In the genomic region with DNA sequence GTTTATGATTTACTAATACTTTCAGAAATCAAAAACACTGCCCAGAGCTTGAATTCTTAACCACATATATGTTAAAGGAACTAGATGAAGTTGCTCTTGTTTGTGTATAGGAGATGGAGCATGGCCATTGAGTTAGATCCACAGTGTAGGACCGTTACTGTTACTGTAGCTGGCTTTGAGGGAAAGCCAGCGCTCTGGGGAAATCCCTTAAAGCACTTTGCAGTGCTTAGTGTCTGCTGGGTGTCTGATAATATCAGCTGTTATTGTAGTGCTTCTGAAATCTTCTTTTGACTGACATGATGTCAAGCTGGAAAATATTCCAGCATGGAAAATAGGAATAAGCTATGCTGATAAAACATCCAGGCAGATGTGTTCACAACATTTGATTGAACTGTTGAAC, we compare ENCODE assay signal across 17 mouse cellular contexts.
"Had no signal": no experiment of that assay in that cellular context is flagged by ENCODE, and none has a peak within 500 bp of the region (broad histone marks: within the 10 kb centered on the region; RNA-seq: fewer than 3 reads in every experiment).

No protein-coding gene starts in this region.

- ATAC-seq: hindbrain, embryonic 16.5 days; intestine, embryonic 15.5 days; intestine, postnatal 0 days had no signal

- DNase-seq: gastrocnemius, adult 2 months; gastrocnemius, postnatal 10 days; gastrocnemius, postnatal 25 days; heart, postnatal 10 days; heart, postnatal 4 days; kidney, adult 18-20 months; kidney, adult 8-10 months; kidney, postnatal 10 days; kidney, postnatal 25 days; kidney, postnatal 4 days; layer of hippocampus, adult 9-11 months; layer of hippocampus, postnatal 36 days; liver; liver, embryonic 13.5 days had no signal
